Mouse (Mus musculus) hindbrain, embryonic 11.5 days (tissue): ENCODE measurements around the gene Scg2. TPM values are rescaled to one million over a fixed set of nuclear protein-coding genes. Genes with fewer than 3 reads are reported as not detected.

Experiments
- ATAC-seq: fragments of 200-750 bp; cut with Nextera tagmentation; 2 replicates; pipeline ENCODE4 v1.8.0; 2017; ENCODE audit warnings: mild to moderate bottlenecking, moderate TSS enrichment, moderate library complexity; ENCODE audit not compliant: low FRiP score
- DNase-seq: peaks from one replicate; pipeline ENCODE4 v3.0.0-alpha.2; 2015; ENCODE audit warnings: low spot score
- H3K27ac ChIP-seq: fragments of 300-500 bp; sonication (generic); 2 replicates; pipeline ENCODE4 v1.5.1; 2014; ENCODE audit warnings: mild to moderate bottlenecking, low read depth, low read length
- H3K27me3 ChIP-seq: fragments of 300-500 bp; sonication (generic); 2 replicates; pipeline ENCODE4 v1.6.1; 2014; ENCODE audit warnings: mild to moderate bottlenecking, low read length, moderate library complexity, mixed read lengths; ENCODE audit not compliant: control insufficient read depth, insufficient read depth
- H3K36me3 ChIP-seq: fragments of 300-500 bp; sonication (generic); 2 replicates; pipeline ENCODE4 v1.6.1; 2014; ENCODE audit warnings: mild to moderate bottlenecking, low read length, moderate library complexity, mixed read lengths; ENCODE audit not compliant: control insufficient read depth, insufficient read depth
- H3K4me1 ChIP-seq: fragments of 300-500 bp; sonication (generic); replicated peaks from 2 replicates; pipeline ENCODE4 v1.6.1; 2014; ENCODE audit warnings: low read length, mixed read lengths; ENCODE audit not compliant: control insufficient read depth, insufficient read depth
- H3K4me2 ChIP-seq: fragments of 300-500 bp; sonication (generic); replicated peaks from 2 replicates; pipeline ENCODE4 v1.6.1; 2014; ENCODE audit warnings: mild to moderate bottlenecking, low read depth, low read length
- H3K4me3 ChIP-seq: fragments of 300-500 bp; sonication (generic); 2 replicates; pipeline ENCODE4 v1.5.1; 2014; ENCODE audit warnings: low read depth, low read length
- H3K9ac ChIP-seq: fragments of 300-500 bp; sonication (generic); 2 replicates; pipeline ENCODE4 v1.6.1; 2014; ENCODE audit warnings: low read depth, low read length
- H3K9me3 ChIP-seq: fragments of 300-500 bp; sonication (generic); 2 replicates; pipeline ENCODE4 v1.6.1; 2016; ENCODE audit warnings: low read length; ENCODE audit not compliant: control insufficient read depth
- WGBS: fragments of 180-500 bp; shearing (Covaris S2); extraction: QIAGEN DNeasy Blood & Tissue Kit; methylation state at CpG from one replicate; pipeline ENCODE4 v1.1.7; 2014; 5-methylcytosine and 5-hydroxymethylcytosine counted together
- polyA plus RNA-seq: library from polyadenylated mRNA; unstranded; fragments of >200 nt; fragmentation: Nextera tagmentation; extraction: Ambion mirVana; gene quantifications from 2 replicates; pipeline ENCODE4 v1.2.1, GENCODE M21; 2014

Scg2 gene
- 9.3 and 13.4 TPM in 2 replicates for polyA plus RNA-seq

DNA sequence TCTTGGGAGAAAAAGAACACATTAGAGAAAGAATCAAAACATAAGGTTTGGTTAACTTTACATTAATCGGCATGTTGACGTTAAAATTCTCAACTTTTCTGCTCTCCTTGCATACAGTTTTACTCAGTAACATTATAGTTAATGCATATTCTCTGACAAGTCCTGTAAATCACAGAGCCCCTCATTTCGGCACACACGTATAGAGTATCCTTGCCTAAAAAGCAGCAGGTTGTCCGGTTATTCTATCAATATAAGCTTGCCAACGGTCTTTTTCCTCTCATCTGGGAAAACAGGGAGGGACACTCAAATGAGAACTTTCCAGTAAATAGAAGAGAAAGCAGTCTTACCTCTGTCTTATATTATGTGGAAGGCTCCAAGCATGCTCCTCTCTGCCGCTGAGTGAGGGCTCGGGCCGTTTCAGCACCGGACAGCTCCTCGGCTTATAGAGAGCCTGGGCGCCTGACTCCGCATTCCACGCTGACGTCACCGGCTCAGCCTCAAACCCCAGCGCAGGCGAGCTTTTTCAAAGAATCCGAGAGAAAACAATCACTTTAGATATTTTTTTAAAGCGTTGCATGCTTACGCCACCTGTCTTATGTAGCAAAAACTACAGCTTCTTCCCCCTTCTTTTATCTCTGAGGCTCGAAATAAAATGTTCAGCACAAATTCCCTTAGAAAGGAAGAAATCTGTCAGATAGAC, at the start of gene Scg2:
Scg2 (minus strand) TSS at position 512 of the 700 bp plus-strand sequence.
- no peaks in the 10 kb centered on the region for H3K36me3 ChIP-seq
- peak; percentile 96 for ATAC-seq
- WGBS: 15% methylated on average over 22 of the region's 22 CpGs
- no peak within 1 kb of the TSS for H3K27ac ChIP-seq
- no peaks in the 10 kb centered on the region for H3K27me3 ChIP-seq
- H3K9ac ChIP-seq: no peak within 1 kb of the TSS
- H3K4me2 ChIP-seq: peak within 1 kb of the TSS; percentile 31
- peak; percentile 91 for DNase-seq
- H3K4me1 ChIP-seq: no peaks in the 10 kb centered on the region
- H3K4me3 ChIP-seq: peak within 1 kb of the TSS; percentile 17
- H3K9me3 ChIP-seq: no peaks in the 10 kb centered on the region

DNA sequence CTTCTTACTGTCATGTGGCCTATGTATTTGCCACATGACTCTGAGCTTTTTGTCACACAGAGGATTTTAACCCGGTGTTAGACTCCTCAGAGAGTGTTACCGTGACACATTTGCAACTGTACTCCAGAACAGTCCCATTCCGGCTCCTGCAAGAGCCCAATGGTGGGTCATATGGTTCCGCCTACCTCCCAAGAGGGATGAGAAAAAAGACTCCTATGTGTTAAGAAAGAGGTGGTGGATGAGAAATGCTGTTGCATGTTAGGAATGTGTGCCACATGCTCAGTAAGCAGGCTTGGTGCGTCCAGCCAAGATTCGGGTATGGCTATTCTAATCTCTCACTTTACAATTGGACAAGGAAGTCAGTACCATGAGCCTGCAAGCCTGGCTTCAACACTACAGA, 45.6 kb upstream of the Scg2 start:
- H3K9me3 ChIP-seq: no peaks in the 10 kb centered on the region
- no peaks in the 10 kb centered on the region for H3K4me1 ChIP-seq
- 93% methylated on average over 6 of the region's 6 CpGs for WGBS
- no peak overlapping the region for H3K4me3 ChIP-seq
- H3K27me3 ChIP-seq: no peaks in the 10 kb centered on the region
- ATAC-seq (no peak), DNase-seq (no peak)
- H3K4me2 ChIP-seq: no peak overlapping the region
- no peak overlapping the region for H3K9ac ChIP-seq
- no peak overlapping the region for H3K27ac ChIP-seq
- no peaks in the 10 kb centered on the region for H3K36me3 ChIP-seq

DNA sequence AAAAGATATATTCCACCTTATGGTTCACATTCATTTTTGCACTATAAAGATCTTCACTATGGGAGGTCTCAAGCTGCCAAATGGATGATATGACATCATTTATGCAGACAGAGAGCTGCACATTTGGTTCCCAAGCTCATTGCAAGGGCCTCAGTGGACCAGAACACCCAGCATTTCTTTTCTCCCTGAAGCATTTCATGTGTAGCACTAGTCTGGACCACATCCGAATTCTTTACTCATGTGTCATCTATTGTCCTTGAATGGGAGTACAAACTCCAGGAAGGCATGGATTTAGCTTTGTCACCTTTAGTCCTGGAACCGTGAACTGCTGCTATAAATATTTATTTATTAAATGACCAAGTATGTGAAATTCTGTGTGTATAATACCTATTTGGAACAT, 30.9 kb upstream of the Scg2 start:
- H3K27ac ChIP-seq: no peak overlapping the region
- H3K27me3 ChIP-seq: no peaks in the 10 kb centered on the region
- H3K9me3 ChIP-seq: no peaks in the 10 kb centered on the region
- DNase-seq (no peak), ATAC-seq (no peak)
- no peaks in the 10 kb centered on the region for H3K4me1 ChIP-seq
- no peaks in the 10 kb centered on the region for H3K36me3 ChIP-seq
- H3K4me3 ChIP-seq: no peak overlapping the region
- WGBS: 85% methylated on average over 2 of the region's 2 CpGs
- H3K9ac ChIP-seq: no peak overlapping the region
- no peak overlapping the region for H3K4me2 ChIP-seq

DNA sequence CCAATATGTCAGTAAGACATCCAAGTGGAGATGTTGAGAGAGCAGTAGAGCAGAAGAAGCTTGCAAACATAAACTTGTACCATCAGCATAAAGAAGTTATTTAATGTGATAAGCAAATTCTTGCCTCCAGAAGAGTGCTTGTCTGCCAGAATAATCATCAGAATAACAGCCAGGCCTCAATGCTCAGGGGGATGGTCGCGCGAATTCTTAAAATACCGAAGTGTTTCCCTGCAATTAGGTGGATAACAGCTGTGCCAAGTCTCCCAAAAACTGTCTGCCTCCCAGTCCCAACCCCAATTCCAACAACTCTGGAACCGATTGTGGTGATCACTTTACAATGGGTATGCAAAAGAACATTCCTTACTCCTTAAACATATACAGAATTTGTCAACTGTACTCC, 30.0 kb upstream of the Scg2 start:
- Histone ChIP-seq H3K4me2 (no peak overlapping the region), H3K9ac (no peak overlapping the region), H3K36me3 (no peaks in the 10 kb centered on the region), H3K4me1 (no peaks in the 10 kb centered on the region), H3K4me3 (no peak overlapping the region), H3K9me3 (no peaks in the 10 kb centered on the region), H3K27ac (no peak overlapping the region), H3K27me3 (no peaks in the 10 kb centered on the region)
- WGBS: 80% methylated on average over 5 of the region's 5 CpGs
- DNase-seq: no peak
- ATAC-seq: no peak

DNA sequence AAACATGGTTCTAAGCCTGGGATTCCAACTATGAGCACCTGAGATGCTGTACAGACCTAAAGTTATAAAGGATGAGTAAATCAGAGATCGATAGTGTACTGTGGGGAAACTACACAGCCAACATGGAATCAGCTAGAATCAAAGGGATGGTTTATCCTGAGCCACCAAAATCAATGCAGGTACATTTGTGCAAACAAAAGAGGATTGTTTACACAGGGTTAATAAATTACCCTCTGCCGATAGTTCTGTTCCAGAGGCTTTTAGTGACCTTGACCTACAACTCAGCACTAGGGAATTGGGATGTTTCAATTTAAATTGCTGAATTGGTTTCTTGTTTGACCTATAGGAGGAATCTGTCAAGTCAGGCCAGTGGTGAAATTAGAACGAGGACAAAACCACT, 26.7 kb upstream of the Scg2 start:
- H3K4me1 ChIP-seq: no peaks in the 10 kb centered on the region
- H3K27ac ChIP-seq: no peak overlapping the region
- H3K9ac ChIP-seq: no peak overlapping the region
- H3K9me3 ChIP-seq: no peaks in the 10 kb centered on the region
- ATAC-seq: peak; percentile 53; the same call in 1 of the 2 replicates
- 65% methylated on average over 3 of the region's 3 CpGs for WGBS
- H3K4me3 ChIP-seq: no peak overlapping the region
- H3K36me3 ChIP-seq: no peaks in the 10 kb centered on the region
- no peaks in the 10 kb centered on the region for H3K27me3 ChIP-seq
- DNase-seq: no peak
- no peak overlapping the region for H3K4me2 ChIP-seq

DNA sequence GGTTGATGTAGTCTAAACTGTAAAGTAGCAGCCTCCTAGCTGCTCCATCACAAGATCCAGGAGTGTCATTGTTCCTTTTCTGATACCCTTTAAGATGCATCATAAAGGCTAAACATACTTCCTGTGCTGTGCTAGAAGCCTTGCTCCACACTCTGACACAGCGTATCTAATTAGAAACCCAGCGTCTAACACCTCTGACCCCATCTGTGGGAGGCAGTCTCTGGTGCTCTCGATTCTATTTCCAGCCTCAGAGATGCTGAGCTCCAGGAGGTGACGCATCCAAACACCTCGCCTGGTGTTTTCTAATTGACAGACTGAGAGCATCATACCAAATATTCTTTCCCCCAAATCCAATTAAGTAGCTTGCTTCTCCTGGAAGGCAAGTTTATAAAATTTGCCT, 18.6 kb upstream of the Scg2 start:
- H3K4me3 ChIP-seq: no peak overlapping the region
- DNase-seq (no peak), ATAC-seq (no peak)
- 20% methylated on average over 5 of the region's 5 CpGs for WGBS
- H3K27me3 ChIP-seq: no peaks in the 10 kb centered on the region
- no peak overlapping the region for H3K4me2 ChIP-seq
- no peaks in the 10 kb centered on the region for H3K36me3 ChIP-seq
- H3K4me1 ChIP-seq: no peaks in the 10 kb centered on the region
- H3K27ac ChIP-seq: no peak overlapping the region
- H3K9ac ChIP-seq: no peak overlapping the region
- no peaks in the 10 kb centered on the region for H3K9me3 ChIP-seq

DNA sequence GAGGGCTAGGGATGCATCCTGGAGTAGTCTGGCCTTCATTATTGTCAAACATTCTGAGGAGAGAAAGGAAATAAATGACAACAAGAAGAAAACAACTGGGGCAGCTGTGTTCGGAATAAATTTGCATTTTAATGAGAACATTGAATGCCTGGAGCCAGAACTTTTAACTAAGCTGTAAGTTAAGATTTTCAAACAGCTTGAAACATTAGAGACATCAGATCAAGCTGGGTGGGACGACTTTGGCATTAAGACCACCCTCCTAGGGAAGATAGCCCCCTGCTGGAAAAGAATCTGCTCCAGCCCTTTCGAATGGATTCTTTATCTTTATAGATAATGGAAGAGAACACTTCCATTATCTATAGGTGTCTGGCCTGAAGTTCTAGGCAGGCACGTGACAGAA, 14.2 kb upstream of the Scg2 start:
- no peak overlapping the region for H3K4me3 ChIP-seq
- 11% methylated on average over 4 of the region's 4 CpGs for WGBS
- H3K9me3 ChIP-seq: no peaks in the 10 kb centered on the region
- no peak for ATAC-seq
- no peak for DNase-seq
- H3K36me3 ChIP-seq: no peaks in the 10 kb centered on the region
- no peaks in the 10 kb centered on the region for H3K4me1 ChIP-seq
- no peak overlapping the region for H3K4me2 ChIP-seq
- no peak overlapping the region for H3K9ac ChIP-seq
- H3K27ac ChIP-seq: no peak overlapping the region
- H3K27me3 ChIP-seq: no peaks in the 10 kb centered on the region

DNA sequence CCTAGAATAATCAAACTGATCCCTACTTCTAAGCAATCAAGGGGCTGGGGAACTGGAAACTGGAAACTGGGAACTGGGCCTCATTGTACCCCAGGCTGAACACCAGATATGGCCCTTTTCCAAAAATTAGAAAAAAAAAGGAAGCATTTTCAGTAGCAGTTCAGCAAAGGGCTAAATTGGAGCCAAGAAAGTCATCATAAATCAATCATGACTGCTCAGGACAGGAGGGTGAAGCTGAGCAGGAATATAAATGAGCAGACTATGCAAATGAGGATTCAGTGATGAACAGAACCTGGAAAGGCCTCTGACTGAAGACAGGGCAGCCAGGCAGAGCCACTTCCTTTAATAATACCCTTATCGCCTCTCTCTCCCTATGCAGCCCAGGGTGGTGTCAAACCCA, 12.4 kb upstream of the Scg2 start:
- no peak overlapping the region for H3K27ac ChIP-seq
- no peaks in the 10 kb centered on the region for H3K9me3 ChIP-seq
- DNase-seq: no peak
- WGBS: 48% methylated on average over 1 of the region's 1 CpGs
- H3K9ac ChIP-seq: no peak overlapping the region
- no peaks in the 10 kb centered on the region for H3K27me3 ChIP-seq
- no peak overlapping the region for H3K4me2 ChIP-seq
- H3K4me1 ChIP-seq: no peaks in the 10 kb centered on the region
- H3K36me3 ChIP-seq: no peaks in the 10 kb centered on the region
- peak; percentile 43 for ATAC-seq
- no peak overlapping the region for H3K4me3 ChIP-seq

DNA sequence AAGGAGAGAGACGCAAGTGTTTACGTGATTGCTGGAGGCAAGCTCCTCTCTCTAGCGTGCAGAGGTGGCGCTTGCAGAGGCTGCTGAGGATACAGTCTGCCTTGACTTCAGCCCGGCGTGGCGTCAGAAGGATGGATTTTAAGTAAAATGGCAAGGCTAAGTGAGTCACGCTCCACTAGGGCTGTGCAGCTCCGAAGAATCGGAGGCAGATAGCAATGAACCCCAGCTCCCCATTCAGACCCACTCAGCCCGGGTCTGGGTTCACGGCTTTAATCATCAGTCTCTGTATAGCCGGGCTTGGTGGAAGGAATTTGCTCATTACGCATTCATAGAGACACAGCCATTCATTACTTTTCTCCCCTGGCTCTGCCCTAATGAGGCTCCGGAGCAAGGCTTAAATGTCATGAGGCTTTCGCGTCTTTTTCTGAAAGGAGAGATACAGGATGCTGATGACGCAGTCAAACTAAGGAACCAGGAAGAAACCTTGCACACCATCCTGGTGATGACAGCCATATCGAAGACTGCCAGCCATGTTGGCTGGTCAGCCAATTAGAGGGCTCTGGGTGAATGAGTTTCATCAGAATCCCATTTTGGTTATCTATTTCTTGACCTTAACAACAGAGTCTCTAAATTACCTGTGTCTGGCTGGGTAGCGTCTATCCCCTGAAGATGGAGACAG, 10.6 kb upstream of the Scg2 start:
- Histone ChIP-seq H3K36me3 (no peaks in the 10 kb centered on the region), H3K4me2 (peak overlapping the region; percentile 53), H3K27ac (peak overlapping the region; percentile 63), H3K9me3 (no peaks in the 10 kb centered on the region), H3K4me3 (peak overlapping the region; percentile 22), H3K4me1 (no peaks in the 10 kb centered on the region), H3K27me3 (no peaks in the 10 kb centered on the region), H3K9ac (0 out of 2 replicates have a peak overlapping the region, but pooled peaks have one; percentile 9)
- DNase-seq (peak; percentile 51), ATAC-seq (peak; percentile 90)
- WGBS: 20% methylated on average over 20 of the region's 20 CpGs
